Mouse (Mus musculus): ENCODE measurements at regions not wholly inside any gene's neighbourhood (a gene's known extent, or its start where the extent isn't known, plus 50 kb on each side); places are given as distances from the start of the nearest gene placed in this dataset.

DNA sequence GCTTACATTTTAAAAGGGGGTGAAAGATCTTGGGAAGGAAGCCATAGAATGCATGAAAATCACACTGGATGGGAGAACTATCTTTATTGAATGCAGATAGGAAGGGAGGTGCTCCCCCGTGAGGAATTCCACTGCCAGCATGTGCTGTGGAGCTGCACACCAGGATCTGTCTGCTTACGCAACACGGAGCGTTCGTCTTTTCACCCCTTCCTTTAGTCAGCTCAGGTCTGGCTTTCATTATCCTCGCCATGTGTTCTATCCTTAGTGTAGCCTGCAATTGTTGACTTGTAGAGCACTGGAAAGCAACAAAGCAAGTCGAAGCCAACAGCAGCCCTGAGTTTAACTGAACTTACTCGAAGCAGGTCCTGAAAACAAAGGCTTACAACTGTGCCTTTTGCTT is 194.4 kb upstream of the Zfp637 start:
- TF ChIP-seq CTCF (IDR thresholded peaks at IDR 0.05) (peak; percentile 25), EP300 (IDR thresholded peaks at IDR 0.05) (no peak)

Data from lung, postnatal 0 days (tissue).